18 mouse cellular contexts compared by ENCODE assay signal in genomic region chr3:18645481-18645880, GRCm38 (mm10).
DNase-seq lines count a peak whose midpoint lies in the region; ATAC-seq and TF ChIP-seq lines count a peak whose summit lies in the region.
"Had no signal": no experiment of that assay in that cellular context is flagged by ENCODE, and none has a peak within 500 bp of the region (broad histone marks: within the 10 kb centered on the region; RNA-seq: fewer than 3 reads in every experiment).

No protein-coding gene starts in this region.

- no peaks in the 10 kb centered on the region for H3K27me3 ChIP-seq in limb, embryonic 14.5 days (ENCODE audit: control insufficient read depth, insufficient read depth, low read length)
- no peaks in the 10 kb centered on the region for H3K27me3 ChIP-seq in limb, embryonic 10.5 days (ENCODE audit: low read depth, poor library complexity, severe bottlenecking)
- H3K27me3 ChIP-seq: forebrain, embryonic 12.5 days; heart, embryonic 15.5 days; hindbrain, embryonic 15.5 days; intestine, embryonic 15.5 days; limb, embryonic 15.5 days; midbrain, embryonic 13.5 days had no signal

- H3K4me3 ChIP-seq in gastrocnemius, adult 2 months = no peak overlapping the region
- H3K4me3 ChIP-seq in limb, embryonic 14.5 days (replicated peaks; ENCODE audit: low read length) = no peak overlapping the region
- H3K4me3 ChIP-seq in limb, embryonic 10.5 days = no peak overlapping the region
- H3K4me3 ChIP-seq: forebrain, embryonic 12.5 days; heart, embryonic 15.5 days; hindbrain, embryonic 15.5 days; intestine, embryonic 15.5 days; limb, embryonic 15.5 days; midbrain, embryonic 13.5 days had no signal

- no peak for ATAC-seq in limb, embryonic 14.5 days (ENCODE audit: low FRiP score, low read depth)
- ATAC-seq: intestine, embryonic 15.5 days had no signal

- intact Hi-C loops in gastrocnemius, adult 2 months (cut with DNase I) = no loop called here

- H3K27ac ChIP-seq in gastrocnemius, adult 2 months = 0 out of 2 replicates have a peak overlapping the region, but pooled peaks have one; percentile 31
- H3K27ac ChIP-seq in limb, embryonic 14.5 days (replicated peaks; ENCODE audit: low read depth, low read length) = no peak overlapping the region
- no peak overlapping the region for H3K27ac ChIP-seq in limb, embryonic 10.5 days
- H3K27ac ChIP-seq: forebrain, embryonic 12.5 days; heart, embryonic 15.5 days; hindbrain, embryonic 15.5 days; intestine, embryonic 15.5 days; limb, embryonic 15.5 days; liver, embryonic 14.5 days; midbrain, embryonic 13.5 days had no signal

- DNase-seq in gastrocnemius, adult 2 months = no peak
- no peak for DNase-seq in gastrocnemius, postnatal 25 days
- DNase-seq in limb, embryonic 14.5 days (ENCODE audit: low spot score) = peak; percentile 16
- no peak for DNase-seq in limb, embryonic 10.5 days (ENCODE audit: low spot score)
- DNase-seq in Muller cell, postnatal 12 days (ENCODE audit: inconsistent ontology term) = peak; percentile 68
- DNase-seq in fibroblast of lung, adult 2 months (ENCODE audit: low read depth) = peak; percentile 74
- DNase-seq in testis, postnatal 10 days (ENCODE audit: low spot score) = no peak
- DNase-seq: kidney, postnatal 4 days; lung, embryonic 14.5 days; thymus, adult 2 months; thymus, postnatal 4 days had no signal

- no peak for TF ChIP-seq CTCF in gastrocnemius, adult 2 months (IDR thresholded peaks at IDR 0.05)

- TF ChIP-seq POLR2A in limb, embryonic 14.5 days (IDR thresholded peaks at IDR 0.05; ENCODE audit: borderline replicate concordance, extremely low read depth, insufficient read depth, insufficient read length) = no peak

- no peaks in the 10 kb centered on the region for H3K9me3 ChIP-seq in limb, embryonic 14.5 days (ENCODE audit: control insufficient read depth, low read length)
- no peaks in the 10 kb centered on the region for H3K9me3 ChIP-seq in limb, embryonic 10.5 days (replicated peaks)
- H3K9me3 ChIP-seq: forebrain, embryonic 12.5 days; heart, embryonic 15.5 days; hindbrain, embryonic 15.5 days; intestine, embryonic 15.5 days; limb, embryonic 15.5 days; midbrain, embryonic 13.5 days had no signal

- no peak overlapping the region for H3K9ac ChIP-seq in limb, embryonic 14.5 days (ENCODE audit: low read depth, low read length, severe bottlenecking)
- H3K9ac ChIP-seq: forebrain, embryonic 12.5 days; heart, embryonic 15.5 days; hindbrain, embryonic 15.5 days; intestine, embryonic 15.5 days; limb, embryonic 15.5 days; liver, embryonic 14.5 days; lung, embryonic 14.5 days; midbrain, embryonic 13.5 days had no signal

- H3K4me1 ChIP-seq in limb, embryonic 14.5 days (ENCODE audit: control insufficient read depth, insufficient read depth, low read length) = no peaks in the 10 kb centered on the region
- H3K4me1 ChIP-seq in limb, embryonic 10.5 days = no peaks in the 10 kb centered on the region
- H3K4me1 ChIP-seq: heart, embryonic 15.5 days; hindbrain, embryonic 15.5 days; intestine, embryonic 15.5 days; limb, embryonic 15.5 days; midbrain, embryonic 13.5 days had no signal

- no peak overlapping the region for H3K4me2 ChIP-seq in limb, embryonic 14.5 days (replicated peaks; ENCODE audit: low read depth, low read length, severe bottlenecking)
- H3K4me2 ChIP-seq: forebrain, embryonic 12.5 days; heart, embryonic 15.5 days; hindbrain, embryonic 15.5 days; intestine, embryonic 15.5 days; limb, embryonic 15.5 days; lung, embryonic 14.5 days; midbrain, embryonic 13.5 days had no signal

- no peaks in the 10 kb centered on the region for H3K36me3 ChIP-seq in limb, embryonic 14.5 days (ENCODE audit: control insufficient read depth, insufficient read depth, low read length)
- no peaks in the 10 kb centered on the region for H3K36me3 ChIP-seq in limb, embryonic 10.5 days
- H3K36me3 ChIP-seq: forebrain, embryonic 12.5 days; heart, embryonic 15.5 days; hindbrain, embryonic 15.5 days; intestine, embryonic 15.5 days; limb, embryonic 15.5 days; midbrain, embryonic 13.5 days had no signal

- 62% methylated on average over 7 of the region's 7 CpGs for WGBS in limb, embryonic 14.5 days
- WGBS in limb, embryonic 10.5 days = 76% methylated on average over 7 of the region's 7 CpGs

Comparison
In these comparisons a context has a peak if more than half of its experiments do, and no peak if none do; other contexts are left out.
1. DNase-seq: peak in limb, embryonic 14.5 days (single experiment), Muller cell, postnatal 12 days (single experiment) and fibroblast of lung, adult 2 months (single experiment); none in gastrocnemius, adult 2 months (single experiment), gastrocnemius, postnatal 25 days (single experiment), limb, embryonic 10.5 days (single experiment) and testis, postnatal 10 days (single experiment).